Mouse (Mus musculus): ENCODE data around the gene Fmo9. TPM values are rescaled to one million over a fixed set of nuclear protein-coding genes. Genes with fewer than 3 reads are reported as not detected.

Gene Fmo9
- not detected in 2 replicates for polyA plus RNA-seq (2014; fragmentation: Nextera tagmentation; extraction: Ambion mirVana)

- Histone ChIP-seq H3K4me2 (replicated peaks; ENCODE audit: low read depth, low read length) (no peak within 1 kb of the TSS), H3K27me3 (ENCODE audit: control insufficient read depth, insufficient read depth, low read length) (no peaks in the 10 kb centered on the region), H3K9me3 (ENCODE audit: control insufficient read depth, low read length) (no peaks in the 10 kb centered on the region), H3K9ac (ENCODE audit: low read depth, low read length) (no peak within 1 kb of the TSS), H3K4me3 (ENCODE audit: low read length) (no peak within 1 kb of the TSS), H3K36me3 (ENCODE audit: control insufficient read depth, insufficient read depth, low read length) (no peaks in the 10 kb centered on the region), H3K27ac (ENCODE audit: low read depth, low read length) (no peak within 1 kb of the TSS), H3K4me1 (ENCODE audit: control insufficient read depth, insufficient read depth, low read length) (no peaks in the 10 kb centered on the region)
- WGBS, result 95% methylated on average over 1 of the region's 1 CpGs
- no peak for ATAC-seq (ENCODE audit: low FRiP score, low TSS enrichment)
Observed at GRCm38 (mm10) chr1:166681745-166682144, at the start of gene Fmo9. TSS of gene Fmo9 (minus strand) at chr1:166681845.

GRCm38 (mm10) chr1:166730886-166731285 lies 49.2 kb upstream of the Fmo9 start:
- no peak overlapping the region for H3K4me3 ChIP-seq (ENCODE audit: low read length)
- H3K4me2 ChIP-seq (replicated peaks; ENCODE audit: low read depth, low read length), result no peak overlapping the region
- no peak for ATAC-seq (ENCODE audit: low FRiP score, low TSS enrichment)
- 64% methylated on average over 4 of the region's 4 CpGs for WGBS
- no peaks in the 10 kb centered on the region for H3K9me3 ChIP-seq (ENCODE audit: control insufficient read depth, low read length)
- no peaks in the 10 kb centered on the region for H3K36me3 ChIP-seq (ENCODE audit: control insufficient read depth, insufficient read depth, low read length)
- no peak overlapping the region for H3K27ac ChIP-seq (ENCODE audit: low read depth, low read length)
- no peak overlapping the region for H3K9ac ChIP-seq (ENCODE audit: low read depth, low read length)
- H3K4me1 ChIP-seq (ENCODE audit: control insufficient read depth, insufficient read depth, low read length), result no peaks in the 10 kb centered on the region
- H3K27me3 ChIP-seq (ENCODE audit: control insufficient read depth, insufficient read depth, low read length), result no peaks in the 10 kb centered on the region

GRCm38 (mm10) chr1:166730215-166730614 lies 48.6 kb upstream of the Fmo9 start:
- ATAC-seq (ENCODE audit: low FRiP score, low TSS enrichment), result no peak
- no peak overlapping the region for H3K4me2 ChIP-seq (replicated peaks; ENCODE audit: low read depth, low read length)
- no peak overlapping the region for H3K4me3 ChIP-seq (ENCODE audit: low read length)
- no peaks in the 10 kb centered on the region for H3K27me3 ChIP-seq (ENCODE audit: control insufficient read depth, insufficient read depth, low read length)
- no peak overlapping the region for H3K9ac ChIP-seq (ENCODE audit: low read depth, low read length)
- H3K36me3 ChIP-seq (ENCODE audit: control insufficient read depth, insufficient read depth, low read length), result no peaks in the 10 kb centered on the region
- H3K4me1 ChIP-seq (ENCODE audit: control insufficient read depth, insufficient read depth, low read length), result no peaks in the 10 kb centered on the region
- no peaks in the 10 kb centered on the region for H3K9me3 ChIP-seq (ENCODE audit: control insufficient read depth, low read length)
- 76% methylated on average over 2 of the region's 2 CpGs for WGBS
- H3K27ac ChIP-seq (ENCODE audit: low read depth, low read length), result no peak overlapping the region

GRCm38 (mm10) chr1:166710861-166711260 lies 29.2 kb upstream of the Fmo9 start:
- Histone ChIP-seq H3K27me3 (ENCODE audit: control insufficient read depth, insufficient read depth, low read length) (no peaks in the 10 kb centered on the region), H3K4me3 (ENCODE audit: low read length) (no peak overlapping the region), H3K9me3 (ENCODE audit: control insufficient read depth, low read length) (no peaks in the 10 kb centered on the region), H3K9ac (ENCODE audit: low read depth, low read length) (no peak overlapping the region), H3K27ac (ENCODE audit: low read depth, low read length) (no peak overlapping the region), H3K4me1 (ENCODE audit: control insufficient read depth, insufficient read depth, low read length) (no peaks in the 10 kb centered on the region), H3K4me2 (replicated peaks; ENCODE audit: low read depth, low read length) (no peak overlapping the region), H3K36me3 (ENCODE audit: control insufficient read depth, insufficient read depth, low read length) (no peaks in the 10 kb centered on the region)
- WGBS, result 92% methylated on average over 7 of the region's 7 CpGs
- no peak for ATAC-seq (ENCODE audit: low FRiP score, low TSS enrichment)

GRCm38 (mm10) chr1:166702270-166702912 lies 20.7 kb upstream of the Fmo9 start:
- ATAC-seq (ENCODE audit: low FRiP score, low TSS enrichment), result no peak
- no peaks in the 10 kb centered on the region for H3K9me3 ChIP-seq (ENCODE audit: control insufficient read depth, low read length)
- H3K9ac ChIP-seq (ENCODE audit: low read depth, low read length), result no peak overlapping the region
- H3K4me1 ChIP-seq (ENCODE audit: control insufficient read depth, insufficient read depth, low read length), result no peaks in the 10 kb centered on the region
- no peak overlapping the region for H3K4me3 ChIP-seq (ENCODE audit: low read length)
- H3K36me3 ChIP-seq (ENCODE audit: control insufficient read depth, insufficient read depth, low read length), result no peaks in the 10 kb centered on the region
- WGBS, result 78% methylated on average over 10 of the region's 10 CpGs
- no peaks in the 10 kb centered on the region for H3K27me3 ChIP-seq (ENCODE audit: control insufficient read depth, insufficient read depth, low read length)
- no peak overlapping the region for H3K27ac ChIP-seq (ENCODE audit: low read depth, low read length)
- H3K4me2 ChIP-seq (replicated peaks; ENCODE audit: low read depth, low read length), result no peak overlapping the region

- no peaks in the 10 kb centered on the region for H3K9me3 ChIP-seq (ENCODE audit: control insufficient read depth, low read length)
- H3K36me3 ChIP-seq (ENCODE audit: control insufficient read depth, insufficient read depth, low read length), result no peaks in the 10 kb centered on the region
- H3K4me3 ChIP-seq (ENCODE audit: low read length), result no peak overlapping the region
- H3K4me2 ChIP-seq (replicated peaks; ENCODE audit: low read depth, low read length), result no peak overlapping the region
- WGBS, result 93% methylated on average over 5 of the region's 5 CpGs
- no peak overlapping the region for H3K9ac ChIP-seq (ENCODE audit: low read depth, low read length)
- no peak overlapping the region for H3K27ac ChIP-seq (ENCODE audit: low read depth, low read length)
- no peak for ATAC-seq (ENCODE audit: low FRiP score, low TSS enrichment)
- no peaks in the 10 kb centered on the region for H3K27me3 ChIP-seq (ENCODE audit: control insufficient read depth, insufficient read depth, low read length)
- H3K4me1 ChIP-seq (ENCODE audit: control insufficient read depth, insufficient read depth, low read length), result no peaks in the 10 kb centered on the region
Observed at GRCm38 (mm10) chr1:166669264-166669663, 12.4 kb downstream of the Fmo9 start.

GRCm38 (mm10) chr1:166660800-166661199 lies 20.8 kb downstream of the Fmo9 start:
- H3K9ac ChIP-seq (ENCODE audit: low read depth, low read length), result no peak overlapping the region
- no peaks in the 10 kb centered on the region for H3K9me3 ChIP-seq (ENCODE audit: control insufficient read depth, low read length)
- no peaks in the 10 kb centered on the region for H3K4me1 ChIP-seq (ENCODE audit: control insufficient read depth, insufficient read depth, low read length)
- 85% methylated on average over 8 of the region's 8 CpGs for WGBS
- H3K27me3 ChIP-seq (ENCODE audit: control insufficient read depth, insufficient read depth, low read length), result no peaks in the 10 kb centered on the region
- no peak overlapping the region for H3K4me2 ChIP-seq (replicated peaks; ENCODE audit: low read depth, low read length)
- no peak for ATAC-seq (ENCODE audit: low FRiP score, low TSS enrichment)
- no peak overlapping the region for H3K27ac ChIP-seq (ENCODE audit: low read depth, low read length)
- no peak overlapping the region for H3K4me3 ChIP-seq (ENCODE audit: low read length)
- no peaks in the 10 kb centered on the region for H3K36me3 ChIP-seq (ENCODE audit: control insufficient read depth, insufficient read depth, low read length)

GRCm38 (mm10) chr1:166647593-166647992 lies 34.1 kb downstream of the Fmo9 start, which contains the start of gene Gm4847:
TSS of gene Gm4847 (minus strand) at chr1:166647693.
- H3K9ac ChIP-seq (ENCODE audit: low read depth, low read length), result no peak within 1 kb of the TSS
- WGBS, result 91% methylated on average over 2 of the region's 2 CpGs
- H3K4me3 ChIP-seq (ENCODE audit: low read length), result no peak within 1 kb of the TSS
- H3K27me3 ChIP-seq (ENCODE audit: control insufficient read depth, insufficient read depth, low read length), result no peaks in the 10 kb centered on the region; the same call in 1 of the 2 replicates
- H3K4me2 ChIP-seq (replicated peaks; ENCODE audit: low read depth, low read length), result no peak within 1 kb of the TSS
- no peak for ATAC-seq (ENCODE audit: low FRiP score, low TSS enrichment)
- no peaks in the 10 kb centered on the region for H3K36me3 ChIP-seq (ENCODE audit: control insufficient read depth, insufficient read depth, low read length)
- no peaks in the 10 kb centered on the region for H3K9me3 ChIP-seq (ENCODE audit: control insufficient read depth, low read length)
- no peaks in the 10 kb centered on the region for H3K4me1 ChIP-seq (ENCODE audit: control insufficient read depth, insufficient read depth, low read length)
- no peak within 1 kb of the TSS for H3K27ac ChIP-seq (ENCODE audit: low read depth, low read length)
